Mouse (Mus musculus): ENCODE data around the gene Olfr1434.
"Not testable (repeated sequence)": the region's sequence is repeated elsewhere in the genome, so short reads cannot be mapped to it uniquely, and the experiment has no call there.

GRCm38 (mm10) chr19:12299030-12299429 is 19.4 kb downstream of the Olfr1434 start, which contains the start of gene Olfr1436:
- TF ChIP-seq CTCF (IDR thresholded peaks at IDR 0.05; ENCODE audit: control insufficient read depth, insufficient read depth, insufficient replicate concordance, low read depth, low read length); POLR2A (IDR thresholded peaks at IDR 0.05; ENCODE audit: control insufficient read depth, low read depth, low read length): not testable (repeated sequence)

Data from testis, adult 2 months (tissue).